Mouse (Mus musculus) C2C12 (cell line): ENCODE results near the gene Myh10.

Experiments used
- CEBPB ChIP-seq: IDR thresholded peaks from one replicate; pipeline ENCODE4 v1.6.1; 2011; ENCODE audit warnings: low read depth, mild to moderate bottlenecking, control low read depth, moderate library complexity
- CTCF ChIP-seq: IDR thresholded peaks from one replicate; pipeline ENCODE4 v1.5.1; 2011; ENCODE audit not compliant: control insufficient read depth, insufficient read depth, insufficient read length
- MYOD1 ChIP-seq: IDR thresholded peaks from one replicate; pipeline ENCODE4 v1.6.1; 2011; ENCODE audit warnings: low read depth; ENCODE audit not compliant: control insufficient read depth, insufficient read length
- USF1 ChIP-seq: IDR thresholded peaks from one replicate; pipeline ENCODE4 v1.6.1; 2011; ENCODE audit warnings: low read depth, mild to moderate bottlenecking, control low read depth, moderate library complexity

DNA sequence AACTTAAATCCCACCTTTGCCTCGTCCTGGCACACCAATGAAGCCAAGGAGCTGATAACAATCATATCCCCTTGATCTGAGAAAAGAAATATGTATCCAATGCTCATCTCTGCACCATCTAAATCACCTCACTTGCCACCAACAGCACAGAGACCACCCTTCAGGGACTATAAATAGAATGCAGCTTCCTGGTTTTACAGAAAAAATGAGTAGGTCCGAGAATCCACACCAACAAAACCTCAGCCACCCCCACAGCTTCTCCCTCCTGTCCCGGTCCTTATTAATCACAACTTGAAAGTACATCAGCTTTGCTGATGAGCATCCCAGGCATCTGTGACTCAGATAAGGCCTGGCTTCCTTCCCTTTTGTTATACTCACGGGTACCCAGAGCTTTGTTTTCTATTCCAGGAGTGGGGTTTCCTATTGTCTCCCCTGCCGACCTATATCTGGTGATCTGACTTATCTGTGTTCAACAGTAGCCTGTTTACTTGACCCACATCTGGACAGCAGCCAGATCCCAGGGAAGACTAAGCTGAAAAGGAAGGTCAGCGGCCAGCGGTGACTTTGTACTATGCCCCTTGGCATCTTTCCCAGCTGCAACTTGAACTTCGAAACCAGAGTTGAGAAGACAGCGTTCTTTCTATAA, 173.3 kb downstream of the Myh10 start:
- TF ChIP-seq CTCF, result no peak
- no peak for TF ChIP-seq CEBPB
- no peak for TF ChIP-seq MYOD1
- TF ChIP-seq USF1, result no peak
